Mouse (Mus musculus) hindbrain, embryonic 10.5 days (tissue): ENCODE results near the gene Olfr397. TPM values are rescaled to one million over a fixed set of nuclear protein-coding genes. Genes with fewer than 3 reads are reported as not detected.

ENCODE experiments used
- DNase-seq: peaks from one replicate; pipeline ENCODE4 v3.0.0-alpha.2; 2017; ENCODE audit warnings: low spot score
- H3K27ac ChIP-seq: fragments of 300-500 bp; sonication (generic); 2 replicates; pipeline ENCODE4 v1.5.1; 2016; ENCODE audit warnings: mild to moderate bottlenecking, moderate library complexity
- H3K27me3 ChIP-seq: fragments of 300-500 bp; sonication (generic); 2 replicates; pipeline ENCODE4 v1.6.1; 2016; ENCODE audit warnings: mild to moderate bottlenecking; ENCODE audit not compliant: poor library complexity, insufficient read depth, severe bottlenecking
- H3K36me3 ChIP-seq: fragments of 300-500 bp; sonication (generic); 2 replicates; pipeline ENCODE4 v1.6.1; 2016; ENCODE audit warnings: mild to moderate bottlenecking, moderate library complexity
- H3K4me1 ChIP-seq: fragments of 300-500 bp; sonication (generic); replicated peaks from 2 replicates; pipeline ENCODE4 v1.6.1; 2016; ENCODE audit warnings: mild to moderate bottlenecking
- H3K4me3 ChIP-seq: fragments of 300-500 bp; sonication (generic); 2 replicates; pipeline ENCODE4 v1.5.1; 2016; ENCODE audit warnings: mild to moderate bottlenecking, moderate library complexity
- H3K9me3 ChIP-seq: fragments of 300-500 bp; sonication (generic); 2 replicates; pipeline ENCODE4 v1.6.1; 2016; ENCODE audit warnings: mild to moderate bottlenecking, moderate library complexity
- WGBS: fragments of 180-500 bp; shearing (Covaris S2); methylation state at CpG from one replicate; pipeline ENCODE4 v1.1.7; 2016; 5-methylcytosine and 5-hydroxymethylcytosine counted together
- polyA plus RNA-seq: library from polyadenylated mRNA; unstranded; fragments of >200 nt; fragmentation: Nextera tagmentation; extraction: Ambion mirVana; gene quantifications from 2 replicates; pipeline ENCODE4 v1.2.1, GENCODE M21; 2016

Olfr397 gene
- polyA plus RNA-seq, result not detected in 2 replicates

DNA sequence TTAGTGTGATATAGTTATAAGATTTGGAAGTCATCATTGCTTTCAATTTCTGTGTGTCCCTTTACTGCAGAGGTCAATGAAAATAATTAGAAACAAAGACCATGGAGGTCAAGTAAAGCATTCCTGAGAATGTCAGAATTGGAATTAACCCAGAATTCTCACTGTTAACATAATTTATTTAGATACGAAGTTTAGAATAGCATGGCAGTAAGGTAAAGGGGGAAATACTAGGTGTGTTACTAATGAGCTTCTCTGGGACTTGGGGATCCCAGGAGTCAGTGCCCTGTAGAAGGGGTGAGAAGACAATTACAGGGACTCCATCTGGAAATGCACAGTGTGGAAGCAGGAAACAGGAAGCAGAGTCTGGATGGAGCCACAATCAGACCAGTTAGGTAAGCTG is at the start of gene Olfr397:
Gene Olfr397 (plus strand): TSS at position 301 of the 400 bp plus-strand sequence.
- WGBS, result 71% methylated on average over 1 of the region's 1 CpGs
- no peak for DNase-seq
- Histone ChIP-seq H3K4me3 (no peak within 1 kb of the TSS), H3K27ac (no peak within 1 kb of the TSS), H3K4me1 (no peaks in the 10 kb centered on the region), H3K27me3 (no peaks in the 10 kb centered on the region), H3K9me3 (peaks cover 38% of the 10 kb centered on the region), H3K36me3 (no peaks in the 10 kb centered on the region)

DNA sequence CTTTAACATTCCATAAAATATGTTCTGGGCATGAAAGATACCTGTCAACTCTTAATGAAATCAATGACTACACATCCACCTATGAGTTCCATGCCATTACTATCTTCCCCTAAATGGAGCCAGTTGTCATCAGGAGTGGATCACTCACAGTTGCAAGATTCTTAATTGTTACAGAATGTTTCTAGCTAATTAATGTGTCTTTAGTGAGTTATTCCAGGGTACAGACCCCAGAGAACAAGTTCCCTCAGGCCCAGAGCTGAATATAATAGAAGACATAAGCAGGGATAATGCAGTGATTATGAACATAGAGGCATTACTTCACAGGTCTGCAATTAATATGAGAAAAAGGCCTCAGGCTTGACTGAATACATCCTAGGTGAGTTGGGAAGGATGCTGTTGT is 24.2 kb upstream of the Olfr397 start, which contains the start of gene Olfr23:
Gene Olfr23 (plus strand): TSS at position 301 of the 400 bp plus-strand sequence.
- no peaks in the 10 kb centered on the region for H3K4me1 ChIP-seq
- peaks cover 15% of the 10 kb centered on the region for H3K9me3 ChIP-seq
- no peaks in the 10 kb centered on the region for H3K27me3 ChIP-seq
- no peak for DNase-seq
- H3K27ac ChIP-seq, result no peak within 1 kb of the TSS
- no peak within 1 kb of the TSS for H3K4me3 ChIP-seq
- no peaks in the 10 kb centered on the region for H3K36me3 ChIP-seq

DNA sequence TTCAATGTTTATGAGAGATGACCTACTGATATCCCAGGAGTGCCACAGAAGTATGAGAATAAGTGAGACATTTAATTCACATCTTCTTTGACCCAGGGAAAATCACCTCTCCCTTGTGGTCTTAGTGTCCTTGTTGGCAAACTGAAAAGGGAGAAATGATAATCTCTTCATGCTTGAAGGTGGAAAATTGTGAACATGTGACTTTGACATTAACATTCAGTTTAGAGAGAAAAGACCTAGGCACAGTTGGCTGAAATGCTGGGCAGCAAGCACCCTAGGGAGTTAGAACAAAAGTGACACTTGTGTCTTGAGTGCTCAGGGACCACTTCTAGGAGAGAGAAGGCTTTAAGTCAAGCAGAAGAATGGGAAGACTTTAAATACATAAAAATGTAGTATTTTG is 29.7 kb downstream of the Olfr397 start, which contains the start of gene Olfr398:
Gene Olfr398 (minus strand): TSS at position 101 of the 400 bp plus-strand sequence.
- Histone ChIP-seq H3K27ac (no peak within 1 kb of the TSS), H3K9me3 (peaks cover 59% of the 10 kb centered on the region), H3K27me3 (no peaks in the 10 kb centered on the region), H3K4me1 (no peaks in the 10 kb centered on the region), H3K4me3 (no peak within 1 kb of the TSS), H3K36me3 (no peaks in the 10 kb centered on the region)
- no peak for DNase-seq

DNA sequence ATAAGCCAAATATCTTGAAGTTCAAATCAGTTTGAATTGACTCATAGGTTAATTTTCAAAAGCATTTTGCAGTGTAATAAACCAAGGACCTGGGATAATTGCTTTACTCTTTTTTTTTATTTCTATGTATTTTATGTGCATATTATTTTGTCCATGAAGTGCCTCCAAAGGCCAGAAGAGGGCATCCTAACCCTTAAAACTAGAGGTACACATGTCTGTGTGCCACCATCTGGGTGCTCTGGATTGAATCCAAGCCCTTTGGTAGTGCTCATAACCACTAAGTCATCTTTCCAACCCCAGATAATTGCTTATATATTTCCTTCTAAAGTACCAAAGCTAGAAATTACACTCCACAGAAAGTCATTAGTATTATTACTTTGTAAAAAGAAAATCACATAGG is 32.5 kb downstream of the Olfr397 start:
- Histone ChIP-seq H3K9me3 (peaks cover 42% of the 10 kb centered on the region), H3K27me3 (no peaks in the 10 kb centered on the region), H3K27ac (no peak overlapping the region)

More for the DNA sequence above, 32.5 kb downstream of the Olfr397 start:
- Histone ChIP-seq H3K4me1 (no peaks in the 10 kb centered on the region), H3K36me3 (no peaks in the 10 kb centered on the region), H3K4me3 (no peak overlapping the region)
- DNase-seq, result no peak

Other genes with a start within 250 kb of the Olfr397 start
- not detected in 2 replicates for gene Olfr389, start 180.1 kb upstream of the Olfr397 start, polyA plus RNA-seq
- gene Olfr390, start 177.9 kb upstream of the Olfr397 start, polyA plus RNA-seq, result not detected in 2 replicates
- not detected in 2 replicates for gene Olfr391-ps, start 157.8 kb upstream of the Olfr397 start, polyA plus RNA-seq
- not detected in 2 replicates for gene Olfr392, start 143.8 kb upstream of the Olfr397 start, polyA plus RNA-seq
- not detected in 2 replicates for gene Olfr393, start 109.4 kb upstream of the Olfr397 start, polyA plus RNA-seq
- not detected in 2 replicates for gene Olfr394, start 70.0 kb upstream of the Olfr397 start, polyA plus RNA-seq
- not detected in 2 replicates for gene Olfr395, start 51.5 kb upstream of the Olfr397 start, polyA plus RNA-seq
- not detected in 2 replicates for gene Olfr23, start 24.1 kb upstream of the Olfr397 start, polyA plus RNA-seq
- gene Olfr398, start 29.6 kb downstream of the Olfr397 start, polyA plus RNA-seq, result not detected in 2 replicates
- gene Olfr139, start 95.7 kb downstream of the Olfr397 start, polyA plus RNA-seq, result not detected in 2 replicates
- not detected in 2 replicates for gene Olfr399, start 95.8 kb downstream of the Olfr397 start, polyA plus RNA-seq
- gene Zfp616, start 109.1 kb downstream of the Olfr397 start, polyA plus RNA-seq, result not detected in 2 replicates
- not detected in 2 replicates for gene Olfr401, start 152.9 kb downstream of the Olfr397 start, polyA plus RNA-seq
- gene Olfr402, start 192.7 kb downstream of the Olfr397 start, polyA plus RNA-seq, result not detected in 2 replicates
- gene Olfr403, start 225.4 kb downstream of the Olfr397 start, polyA plus RNA-seq, result not detected in 2 replicates